Mouse (Mus musculus): ENCODE measurements around the gene Gabrb3. TPM values are rescaled to one million over a fixed set of nuclear protein-coding genes. Genes with fewer than 3 reads are reported as not detected.

The Gabrb3 gene
- polyA plus RNA-seq, 1 experiment from 2014 or later = 1.3 TPM

Small RNAs within 50 kb of the gene (microRNA-seq; reads per million reads assigned to microRNA genes)
- gene Mir6389 = not detected

Other genes starting within 250 kb of the Gabrb3 start
- 0.36 and 0.68 TPM in 2 replicates for gene Gabrg3, start 32.5 kb upstream of the Gabrb3 start, polyA plus RNA-seq (2015; fragmentation: Nextera tagmentation; extraction: Ambion mirVana)
- 0.10 and 0.19 TPM in 2 replicates for gene Gabra5, start 90.4 kb downstream of the Gabrb3 start, polyA plus RNA-seq (2015; fragmentation: Nextera tagmentation; extraction: Ambion mirVana)

Data from heart, embryonic 13.5 days (tissue).